Mouse (Mus musculus): Measurements from ENCODE around the gene Slc22a3. TPM values are rescaled to one million over a fixed set of nuclear protein-coding genes. Genes with fewer than 3 reads are reported as not detected.

Gene Slc22a3
- polyA plus RNA-seq, 1 experiment from 2014 or later, result 0.20 TPM

GRCm38 (mm10) chr17:12431707-12432106, 75.8 kb downstream of the Slc22a3 start:
- no peak overlapping the region for H3K4me2 ChIP-seq (replicated peaks; ENCODE audit: low read depth)
- H3K27ac ChIP-seq (ENCODE audit: low read depth, low read length), result no peak overlapping the region
- no peak for ATAC-seq

GRCm38 (mm10) chr17:12428369-12428768, 79.1 kb downstream of the Slc22a3 start:
- no peaks in the 10 kb centered on the region for H3K36me3 ChIP-seq (ENCODE audit: control insufficient read depth, insufficient read depth)
- H3K27ac ChIP-seq (ENCODE audit: low read depth, low read length), result no peak overlapping the region
- no peak overlapping the region for H3K4me2 ChIP-seq (replicated peaks; ENCODE audit: low read depth)
- H3K4me1 ChIP-seq (replicated peaks; ENCODE audit: control insufficient read depth, insufficient read depth, low read length), result no peaks in the 10 kb centered on the region
- no peak overlapping the region for H3K9ac ChIP-seq (ENCODE audit: low read depth, low read length)
- ATAC-seq, result no peak
- H3K27me3 ChIP-seq (replicated peaks; ENCODE audit: control insufficient read depth, insufficient read depth, low read length), result no peaks in the 10 kb centered on the region
- H3K4me3 ChIP-seq (ENCODE audit: low read depth, low read length), result no peak overlapping the region
- H3K9me3 ChIP-seq (ENCODE audit: control insufficient read depth), result no peaks in the 10 kb centered on the region
- TF ChIP-seq CTCF (IDR thresholded peaks at IDR 0.05; ENCODE audit: low read depth), result no peak

More at GRCm38 (mm10) chr17:12431707-12432106, 75.8 kb downstream of the Slc22a3 start:
- Histone ChIP-seq H3K9ac (ENCODE audit: low read depth, low read length) (no peak overlapping the region), H3K27me3 (replicated peaks; ENCODE audit: control insufficient read depth, insufficient read depth, low read length) (no peaks in the 10 kb centered on the region), H3K9me3 (ENCODE audit: control insufficient read depth) (no peaks in the 10 kb centered on the region), H3K36me3 (ENCODE audit: control insufficient read depth, insufficient read depth) (no peaks in the 10 kb centered on the region), H3K4me1 (replicated peaks; ENCODE audit: control insufficient read depth, insufficient read depth, low read length) (no peaks in the 10 kb centered on the region), H3K4me3 (ENCODE audit: low read depth, low read length) (no peak overlapping the region)
- WGBS, result 51% methylated on average over 5 of the region's 5 CpGs
- TF ChIP-seq CTCF (IDR thresholded peaks at IDR 0.05; ENCODE audit: low read depth), result 0 out of 2 replicates have a peak, but pooled peaks have one; percentile 3

GRCm38 (mm10) chr17:12427156-12427555, 80.3 kb downstream of the Slc22a3 start:
- 39% methylated on average over 3 of the region's 3 CpGs for WGBS
- Histone ChIP-seq H3K4me3 (ENCODE audit: low read depth, low read length) (no peak overlapping the region), H3K36me3 (ENCODE audit: control insufficient read depth, insufficient read depth) (no peaks in the 10 kb centered on the region), H3K9me3 (ENCODE audit: control insufficient read depth) (no peaks in the 10 kb centered on the region), H3K27me3 (replicated peaks; ENCODE audit: control insufficient read depth, insufficient read depth, low read length) (no peaks in the 10 kb centered on the region), H3K4me1 (replicated peaks; ENCODE audit: control insufficient read depth, insufficient read depth, low read length) (no peaks in the 10 kb centered on the region), H3K9ac (ENCODE audit: low read depth, low read length) (no peak overlapping the region), H3K27ac (ENCODE audit: low read depth, low read length) (no peak overlapping the region), H3K4me2 (replicated peaks; ENCODE audit: low read depth) (no peak overlapping the region)
- no peak for TF ChIP-seq CTCF (IDR thresholded peaks at IDR 0.05; ENCODE audit: low read depth)
- no peak for ATAC-seq

GRCm38 (mm10) chr17:12422143-12422542, 85.4 kb downstream of the Slc22a3 start:
- TF ChIP-seq CTCF (IDR thresholded peaks at IDR 0.05; ENCODE audit: low read depth), result peak; percentile 30; the same call in 1 of the 2 replicates
- Histone ChIP-seq H3K9me3 (ENCODE audit: control insufficient read depth) (no peaks in the 10 kb centered on the region), H3K27me3 (replicated peaks; ENCODE audit: control insufficient read depth, insufficient read depth, low read length) (no peaks in the 10 kb centered on the region), H3K4me2 (replicated peaks; ENCODE audit: low read depth) (no peak overlapping the region), H3K4me3 (ENCODE audit: low read depth, low read length) (no peak overlapping the region), H3K9ac (ENCODE audit: low read depth, low read length) (no peak overlapping the region), H3K27ac (ENCODE audit: low read depth, low read length) (no peak overlapping the region), H3K4me1 (replicated peaks; ENCODE audit: control insufficient read depth, insufficient read depth, low read length) (no peaks in the 10 kb centered on the region), H3K36me3 (ENCODE audit: control insufficient read depth, insufficient read depth) (no peaks in the 10 kb centered on the region)
- ATAC-seq, result no peak
- WGBS, result 89% methylated on average over 1 of the region's 1 CpGs

GRCm38 (mm10) chr17:12420886-12421574, 86.5 kb downstream of the Slc22a3 start:
- no peak for ATAC-seq
- H3K4me2 ChIP-seq (replicated peaks; ENCODE audit: low read depth), result no peak overlapping the region
- no peaks in the 10 kb centered on the region for H3K4me1 ChIP-seq (replicated peaks; ENCODE audit: control insufficient read depth, insufficient read depth, low read length)
- H3K4me3 ChIP-seq (ENCODE audit: low read depth, low read length), result no peak overlapping the region
- TF ChIP-seq CTCF (IDR thresholded peaks at IDR 0.05; ENCODE audit: low read depth), result peak; percentile 69
- no peaks in the 10 kb centered on the region for H3K27me3 ChIP-seq (replicated peaks; ENCODE audit: control insufficient read depth, insufficient read depth, low read length)
- no peaks in the 10 kb centered on the region for H3K36me3 ChIP-seq (ENCODE audit: control insufficient read depth, insufficient read depth)
- H3K9me3 ChIP-seq (ENCODE audit: control insufficient read depth), result no peaks in the 10 kb centered on the region
- H3K9ac ChIP-seq (ENCODE audit: low read depth, low read length), result no peak overlapping the region
- H3K27ac ChIP-seq (ENCODE audit: low read depth, low read length), result no peak overlapping the region
- 67% methylated on average over 16 of the region's 16 CpGs for WGBS

- 55% methylated on average over 19 of the region's 19 CpGs for WGBS
- H3K4me1 ChIP-seq (replicated peaks; ENCODE audit: control insufficient read depth, insufficient read depth, low read length), result no peaks in the 10 kb centered on the region
- H3K9me3 ChIP-seq (ENCODE audit: control insufficient read depth), result no peaks in the 10 kb centered on the region
- no peak overlapping the region for H3K27ac ChIP-seq (ENCODE audit: low read depth, low read length)
- no peak overlapping the region for H3K4me3 ChIP-seq (ENCODE audit: low read depth, low read length)
- no peaks in the 10 kb centered on the region for H3K27me3 ChIP-seq (replicated peaks; ENCODE audit: control insufficient read depth, insufficient read depth, low read length)
- no peaks in the 10 kb centered on the region for H3K36me3 ChIP-seq (ENCODE audit: control insufficient read depth, insufficient read depth)
- TF ChIP-seq CTCF (IDR thresholded peaks at IDR 0.05; ENCODE audit: low read depth), result no peak
- H3K9ac ChIP-seq (ENCODE audit: low read depth, low read length), result no peak overlapping the region
- no peak overlapping the region for H3K4me2 ChIP-seq (replicated peaks; ENCODE audit: low read depth)
- no peak for ATAC-seq
These were observed 87.9 kb downstream of the Slc22a3 start for GRCm38 (mm10) chr17:12419491-12420079.
